Mouse (Mus musculus): Measurements from ENCODE around the gene Gm10024.
"Not testable (repeated sequence)": the region's sequence is repeated elsewhere in the genome, so short reads cannot be mapped to it uniquely, and the experiment has no call there.

The Gm10024 gene

GRCm38 (mm10) chr10:77711157-77711556, at the start of gene Gm10024:
Gene Gm10024, plus strand, starts transcription at chr10:77711457.
- in situ Hi-C loops (cut with MboI, MseI) = not testable (repeated sequence)

DNA sequence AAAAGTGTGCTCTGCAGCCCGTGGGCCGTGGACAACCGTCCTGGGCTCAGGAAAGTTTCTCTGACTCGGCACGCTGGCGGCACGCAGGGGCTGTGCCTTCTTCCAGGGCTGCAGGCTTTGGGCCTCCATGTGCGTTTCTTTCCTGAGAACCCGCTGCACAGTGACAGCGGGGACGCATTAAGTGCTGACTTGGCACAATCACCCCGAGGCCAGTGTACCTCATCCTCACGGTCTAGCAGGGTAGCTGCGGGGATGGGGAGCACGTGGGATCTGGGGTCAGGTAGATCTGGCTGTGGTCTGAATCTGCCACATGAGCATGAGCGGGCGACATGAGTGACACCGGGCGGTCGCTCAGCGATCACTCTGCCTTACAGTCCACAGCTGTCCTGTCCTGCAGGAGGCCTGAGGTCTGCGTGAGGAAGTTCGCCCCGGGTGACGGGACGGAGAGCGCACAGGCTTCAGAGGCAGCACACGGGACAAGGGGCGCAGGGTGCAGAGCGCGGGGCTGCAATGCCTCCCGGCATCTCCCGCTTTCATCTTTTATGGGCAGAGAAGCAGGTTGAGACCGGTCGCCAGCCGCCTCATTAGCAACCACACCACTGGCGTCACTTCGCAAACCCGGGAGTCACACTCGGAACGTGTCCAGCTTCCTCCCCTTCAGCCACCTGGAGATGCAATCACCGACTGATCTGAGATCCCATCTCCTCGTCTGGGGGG, 47.1 kb upstream of the Gm10024 start:
- in situ Hi-C loops (cut with MboI, MseI) = no loop called here

DNA sequence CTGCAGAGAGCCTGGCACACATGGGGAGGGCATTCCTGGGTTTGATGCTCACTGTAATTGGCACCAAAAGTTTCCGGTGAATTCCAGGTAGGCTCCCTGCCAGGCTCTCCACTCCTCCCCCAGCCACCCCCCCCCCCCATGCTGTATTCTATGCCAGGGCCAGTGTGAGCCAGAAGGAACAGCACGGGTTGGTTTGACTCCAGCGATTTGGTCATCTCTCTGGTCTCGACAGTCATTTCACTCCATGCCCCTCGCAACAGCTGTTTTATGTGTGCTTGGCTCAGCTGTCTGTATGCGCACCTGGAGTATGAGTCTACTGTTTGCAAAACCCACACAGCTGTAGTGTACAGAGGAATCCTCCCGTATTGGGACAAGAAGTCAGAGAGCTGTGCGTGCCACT, 44.9 kb upstream of the Gm10024 start:
- in situ Hi-C loops (cut with MboI, MseI) = no loop called here

DNA sequence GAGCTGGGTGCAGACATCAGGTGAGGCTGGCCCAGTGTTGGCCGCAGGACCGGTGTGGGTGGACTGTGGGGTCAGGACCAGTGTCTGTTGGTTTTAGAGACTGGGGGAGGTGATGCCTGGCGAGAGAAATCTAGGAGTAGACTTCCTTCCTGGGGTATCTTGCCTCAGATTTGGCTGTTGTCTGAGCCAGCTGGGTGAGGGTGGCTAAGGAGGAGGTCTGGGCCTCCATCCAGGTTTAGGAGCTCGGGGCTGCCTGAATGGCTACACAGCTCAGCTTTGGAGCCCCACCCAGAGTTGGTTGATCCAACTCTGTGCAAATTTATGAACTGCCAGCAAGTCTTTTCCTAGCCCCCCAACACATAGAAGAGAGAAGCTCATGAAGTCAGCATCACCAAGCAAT, 43.9 kb upstream of the Gm10024 start:
- in situ Hi-C loops (cut with MboI, MseI) = no loop called here

DNA sequence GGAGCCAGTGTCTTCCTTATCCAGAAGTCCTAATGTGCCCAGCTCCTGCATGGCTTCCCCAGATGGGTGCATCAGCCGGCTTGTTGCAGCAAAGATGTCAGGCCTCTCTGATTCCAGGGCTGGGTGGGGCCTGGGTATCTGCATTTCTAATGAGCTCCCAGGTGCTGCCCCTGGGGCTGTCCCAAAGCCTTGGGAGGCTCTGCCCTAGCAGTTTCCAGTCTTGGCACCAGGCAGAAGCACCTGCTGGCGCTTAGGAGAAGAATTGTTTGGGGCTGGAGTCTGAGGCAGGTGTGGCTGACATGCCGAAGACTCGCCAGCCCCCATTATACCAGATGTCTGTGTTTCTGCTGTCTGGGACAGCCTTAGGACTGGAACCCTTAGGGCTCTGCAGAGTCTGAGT, 40.5 kb upstream of the Gm10024 start:
- in situ Hi-C loops (cut with MboI, MseI) = no loop called here

GRCm38 (mm10) chr10:77671519-77671918, 39.7 kb upstream of the Gm10024 start:
- in situ Hi-C loops (cut with MboI, MseI) = no loop called here

GRCm38 (mm10) chr10:77673765-77674164, 37.5 kb upstream of the Gm10024 start:
- in situ Hi-C loops (cut with MboI, MseI) = no loop called here

DNA sequence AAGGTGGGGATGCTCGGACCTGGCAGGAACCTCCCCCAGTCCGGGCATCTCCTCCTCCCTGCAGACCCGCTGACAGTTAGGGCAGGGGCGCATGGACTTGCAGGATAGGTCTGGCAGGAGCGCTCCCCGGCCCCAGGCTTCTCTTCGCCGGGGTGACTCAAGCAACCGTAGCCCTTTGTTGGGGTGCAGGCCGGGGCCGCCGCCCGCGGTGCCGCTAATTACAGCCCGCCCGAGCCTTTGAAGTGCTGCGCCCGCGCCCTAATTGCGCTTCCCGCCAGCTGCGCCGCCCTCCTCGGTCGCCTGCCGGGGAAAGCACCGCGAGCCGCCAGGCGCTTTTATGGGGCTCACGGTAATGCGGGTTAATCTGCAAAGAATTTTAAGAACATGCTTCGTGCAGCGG, 33.7 kb upstream of the Gm10024 start:
- in situ Hi-C loops (cut with MboI, MseI) = no loop called here

GRCm38 (mm10) chr10:77682994-77683393, 28.3 kb upstream of the Gm10024 start:
- in situ Hi-C loops (cut with MboI, MseI) = no loop called here

- in situ Hi-C loops (cut with MboI, MseI) = no loop called here
These were observed 27.1 kb upstream of the Gm10024 start for GRCm38 (mm10) chr10:77684181-77684580.

DNA sequence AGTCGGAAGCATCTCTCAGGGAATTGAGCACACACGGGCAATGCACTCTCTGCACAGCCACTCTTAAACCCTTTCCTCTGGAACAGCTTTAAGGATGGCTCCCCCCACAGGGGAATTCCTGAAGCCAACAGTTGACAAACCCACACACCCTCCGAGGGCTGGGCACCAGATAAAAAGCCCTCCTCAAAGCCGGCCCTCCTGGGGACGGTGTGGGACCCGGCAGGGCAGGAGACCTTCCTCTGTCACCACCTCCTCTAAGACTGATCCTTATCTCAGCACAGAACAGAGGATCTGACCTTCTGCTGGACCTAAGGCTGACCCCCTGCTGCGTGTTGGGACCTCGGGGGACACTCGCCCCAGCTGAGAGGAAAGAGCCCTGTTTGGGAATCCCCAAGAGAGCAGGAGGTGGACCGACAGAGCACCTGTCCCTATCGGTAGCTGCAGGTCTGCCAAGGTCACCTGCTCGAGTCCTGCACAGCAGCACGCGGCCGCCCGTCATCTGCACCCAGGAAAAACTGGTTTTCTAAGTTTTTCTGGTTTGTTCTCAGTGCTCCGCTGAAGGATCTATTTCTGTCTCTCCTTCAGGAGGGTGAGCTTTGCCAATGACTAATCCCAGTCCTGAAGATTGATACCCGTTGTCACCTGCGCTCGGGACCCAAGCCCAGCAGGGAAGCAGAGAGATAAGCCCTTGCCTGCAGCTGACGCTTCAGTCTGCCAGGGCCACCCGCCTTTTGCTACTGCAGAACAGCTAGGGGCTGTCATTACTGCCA, 25.2 kb upstream of the Gm10024 start, which contains the start of gene Tspear:
Gene Tspear, plus strand, starts transcription at position 675 of the 770 bp plus-strand sequence.
- in situ Hi-C loops (cut with MboI, MseI) = no loop called here

- in situ Hi-C loops (cut with MboI, MseI) = no loop called here
These were observed 24.2 kb upstream of the Gm10024 start for GRCm38 (mm10) chr10:77687021-77687420.

- in situ Hi-C loops (cut with MboI, MseI) = not testable (repeated sequence)
These were observed 20.9 kb upstream of the Gm10024 start, which contains the start of gene Gm19402 for GRCm38 (mm10) chr10:77690356-77690807. Gene Gm19402, minus strand, starts transcription at chr10:77690757.

DNA sequence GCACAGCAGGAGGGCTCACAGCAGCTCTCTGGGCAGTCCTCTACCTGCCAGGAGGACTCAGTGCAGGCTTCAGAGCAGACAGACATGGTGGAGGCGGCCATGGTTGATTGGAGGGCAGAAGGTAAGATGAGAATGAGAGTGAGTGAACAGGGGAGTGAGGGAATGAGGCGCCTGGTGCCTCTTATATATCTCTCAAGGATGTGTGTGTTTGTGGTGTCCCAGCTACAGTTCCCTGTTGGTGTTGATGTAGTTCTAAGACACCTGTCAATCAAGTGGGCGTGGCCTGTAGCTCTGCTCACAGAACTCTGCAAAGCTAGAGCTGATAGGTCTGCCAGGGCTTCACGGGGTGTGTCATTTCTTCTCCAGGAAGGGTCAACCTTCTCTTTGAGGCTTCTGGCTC, 14.1 kb upstream of the Gm10024 start, which contains the start of gene Gm9508:
Gene Gm9508, minus strand, starts transcription at position 101 of the 400 bp plus-strand sequence.
- in situ Hi-C loops (cut with MboI, MseI) = no loop called here

DNA sequence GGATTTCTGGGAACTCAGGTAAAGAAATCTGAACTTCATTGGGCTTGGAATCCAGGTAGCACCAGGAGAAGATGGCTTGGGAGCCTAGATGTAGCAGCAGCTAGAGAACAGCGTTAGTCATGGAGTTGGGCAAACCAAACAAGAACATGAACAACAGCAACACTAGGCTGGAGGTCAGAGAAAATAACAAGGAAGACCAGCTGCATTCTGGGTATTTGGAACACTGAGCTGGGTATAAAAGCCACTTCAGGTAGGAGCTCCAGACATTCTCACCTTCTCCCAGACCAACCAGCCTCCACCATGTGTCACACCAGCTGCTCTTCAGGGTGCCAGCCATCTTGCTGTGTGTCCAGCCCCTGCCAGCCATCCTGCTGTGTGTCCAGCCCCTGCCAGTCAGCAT, 4.9 kb upstream of the Gm10024 start, which contains the start of gene Gm10272:
Gene Gm10272, plus strand, starts transcription at position 301 of the 400 bp plus-strand sequence.
- in situ Hi-C loops (cut with MboI, MseI) = no loop called here

- in situ Hi-C loops (cut with MboI, MseI) = no loop called here
These were observed 1.4 kb upstream of the Gm10024 start for GRCm38 (mm10) chr10:77709831-77710230.

- in situ Hi-C loops (cut with MboI, MseI) = no loop called here
These were observed 2.5 kb downstream of the Gm10024 start for GRCm38 (mm10) chr10:77713734-77714133.

DNA sequence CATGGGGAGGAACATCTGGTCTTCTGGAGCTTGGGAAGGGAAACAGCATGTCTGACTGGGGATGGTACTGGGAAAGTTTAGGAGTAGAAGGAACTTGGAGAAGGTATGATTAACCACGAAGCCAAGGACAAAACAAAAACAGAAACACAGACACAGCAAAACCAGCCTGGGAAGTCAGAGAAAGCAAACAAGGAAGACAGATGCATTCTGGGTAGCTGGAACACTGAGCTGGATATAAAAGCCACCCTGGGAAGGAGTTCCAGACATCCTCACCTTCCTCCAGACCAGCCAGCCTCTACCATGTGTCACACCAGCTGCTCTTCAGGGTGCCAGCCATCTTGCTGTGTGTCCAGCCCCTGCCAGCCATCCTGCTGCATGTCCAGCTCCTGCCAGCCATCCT, 4.2 kb downstream of the Gm10024 start, which contains the start of gene Gm10142:
Gene Gm10142, plus strand, starts transcription at position 301 of the 400 bp plus-strand sequence.
- in situ Hi-C loops (cut with MboI, MseI) = no loop called here

DNA sequence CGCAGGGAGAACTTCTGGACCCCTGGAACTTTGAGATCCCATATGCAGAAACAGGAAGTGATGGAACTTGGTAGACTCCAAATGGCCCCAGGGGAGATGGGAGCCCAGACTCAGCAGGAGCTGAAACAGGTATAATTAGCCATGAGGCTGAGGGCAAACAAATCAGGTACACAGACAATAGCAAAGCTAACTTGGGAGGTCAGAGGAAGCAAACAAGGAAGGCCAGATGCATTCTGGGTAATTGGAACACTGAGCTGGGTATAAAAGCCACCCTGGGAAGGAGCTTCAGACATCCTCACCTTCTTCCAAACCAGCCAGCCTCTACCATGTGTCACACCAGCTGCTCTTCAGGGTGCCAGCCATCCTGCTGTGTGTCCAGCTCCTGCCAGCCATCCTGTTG, 9.0 kb downstream of the Gm10024 start, which contains the start of gene Krtap12-1:
Gene Krtap12-1, plus strand, starts transcription at position 301 of the 400 bp plus-strand sequence.
- in situ Hi-C loops (cut with MboI, MseI) = not testable (repeated sequence)

DNA sequence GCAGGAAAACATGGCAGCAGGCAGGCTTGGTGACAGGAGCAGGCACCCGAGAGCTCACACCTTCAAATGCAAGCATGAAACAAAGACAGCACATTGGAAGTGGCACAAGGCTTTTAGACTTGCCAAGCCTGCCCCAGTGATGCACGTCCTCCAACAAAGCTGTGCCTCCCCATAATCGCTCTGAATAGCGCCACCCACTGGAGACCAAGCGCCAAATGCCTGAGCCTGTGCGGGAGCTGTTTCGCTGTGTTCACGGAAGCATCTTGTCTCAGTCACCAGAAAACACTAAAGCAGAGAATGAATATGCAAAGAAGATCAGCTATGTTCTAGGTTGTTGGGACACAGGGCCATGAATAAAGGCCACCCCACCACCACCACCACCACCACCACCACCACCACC, 13.6 kb downstream of the Gm10024 start:
- in situ Hi-C loops (cut with MboI, MseI) = no loop called here

GRCm38 (mm10) chr10:77726186-77726585, 14.9 kb downstream of the Gm10024 start, which contains the start of gene Gm10100:
Gene Gm10100, plus strand, starts transcription at chr10:77726486.
- in situ Hi-C loops (cut with MboI, MseI) = no loop called here

- in situ Hi-C loops (cut with MboI, MseI) = no loop called here
These were observed 17.0 kb downstream of the Gm10024 start for GRCm38 (mm10) chr10:77728280-77728679.
